Mouse (Mus musculus): ENCODE results near the gene Efcab2.

DNA sequence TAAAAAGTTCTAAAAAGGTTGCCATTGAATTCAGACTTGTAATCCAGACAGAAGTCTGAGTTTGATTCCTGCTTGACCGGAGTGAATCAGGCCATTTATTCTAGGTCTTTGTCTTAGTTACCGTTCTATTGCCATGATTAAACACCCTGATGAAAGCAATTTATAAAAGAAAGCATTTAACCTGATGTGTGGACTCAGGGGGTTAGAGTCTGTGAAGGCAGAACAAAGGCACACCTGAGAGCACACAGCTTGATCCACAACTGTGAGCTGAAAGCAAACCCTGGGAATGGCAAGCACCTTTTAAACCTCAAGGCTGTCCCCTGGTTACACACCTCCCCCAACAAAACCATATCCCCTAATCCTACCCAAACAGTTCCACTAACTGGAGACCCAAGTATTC lies 90.3 kb downstream of the Efcab2 start:
- TF ChIP-seq CTCF (IDR thresholded peaks at IDR 0.05; ENCODE audit: borderline replicate concordance, control insufficient read depth, extremely low read depth, insufficient read depth, low read length, poor library complexity) (no peak), POLR2A (IDR thresholded peaks at IDR 0.05; ENCODE audit: control insufficient read depth, extremely low read depth, insufficient read depth, low read length, poor library complexity) (no peak)
